Mouse (Mus musculus): ENCODE measurements at regions not wholly inside any gene's neighbourhood (a gene's known extent, or its start where the extent isn't known, plus 50 kb on each side); places are given as distances from the start of the nearest gene placed in this dataset.

DNA sequence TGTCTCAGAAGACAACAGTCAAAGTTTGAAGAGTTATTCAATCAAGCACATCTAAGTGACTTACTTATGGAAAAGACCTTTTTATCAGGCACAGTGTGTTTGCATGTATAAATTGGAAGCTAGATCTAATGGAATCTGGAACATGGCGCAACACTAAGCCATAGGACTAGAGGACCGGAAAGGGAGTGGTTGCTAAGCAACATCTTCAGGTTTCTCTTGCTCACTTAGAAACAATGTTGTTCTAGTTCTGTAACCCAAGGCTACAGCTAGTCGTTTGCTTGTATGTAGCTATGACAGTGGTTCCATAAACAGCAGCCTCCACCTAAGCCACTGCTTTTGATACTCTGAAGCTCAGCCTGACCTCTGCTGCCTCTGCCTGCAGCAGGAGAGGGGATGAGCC lies 338.8 kb downstream of the Hs3st3b1 start:
- Histone ChIP-seq H3K4me3 (ENCODE audit: extremely low read depth, insufficient read depth, insufficient read length) (no peak overlapping the region), H3K4me1 (ENCODE audit: control insufficient read depth, insufficient read depth, insufficient read length) (no peaks in the 10 kb centered on the region), H3K27ac (ENCODE audit: insufficient read depth, low read length) (no peak overlapping the region), H3K36me3 (ENCODE audit: control insufficient read depth, insufficient read depth, low read length) (no peaks in the 10 kb centered on the region), H3K27me3 (ENCODE audit: control insufficient read depth, insufficient read depth, low read length) (no peaks in the 10 kb centered on the region)
- WGBS: 74% methylated on average over 3 of the region's 3 CpGs
- DNase-seq (ENCODE audit: low read depth in 1 of 2, low spot score in 2 of 2): no peak
- no peak for TF ChIP-seq POLR2A (IDR thresholded peaks at IDR 0.05; ENCODE audit: low read depth, low read length)
- no peak for TF ChIP-seq CTCF (IDR thresholded peaks at IDR 0.05; ENCODE audit: extremely low read depth, insufficient read depth, insufficient read length, insufficient replicate concordance)

DNA sequence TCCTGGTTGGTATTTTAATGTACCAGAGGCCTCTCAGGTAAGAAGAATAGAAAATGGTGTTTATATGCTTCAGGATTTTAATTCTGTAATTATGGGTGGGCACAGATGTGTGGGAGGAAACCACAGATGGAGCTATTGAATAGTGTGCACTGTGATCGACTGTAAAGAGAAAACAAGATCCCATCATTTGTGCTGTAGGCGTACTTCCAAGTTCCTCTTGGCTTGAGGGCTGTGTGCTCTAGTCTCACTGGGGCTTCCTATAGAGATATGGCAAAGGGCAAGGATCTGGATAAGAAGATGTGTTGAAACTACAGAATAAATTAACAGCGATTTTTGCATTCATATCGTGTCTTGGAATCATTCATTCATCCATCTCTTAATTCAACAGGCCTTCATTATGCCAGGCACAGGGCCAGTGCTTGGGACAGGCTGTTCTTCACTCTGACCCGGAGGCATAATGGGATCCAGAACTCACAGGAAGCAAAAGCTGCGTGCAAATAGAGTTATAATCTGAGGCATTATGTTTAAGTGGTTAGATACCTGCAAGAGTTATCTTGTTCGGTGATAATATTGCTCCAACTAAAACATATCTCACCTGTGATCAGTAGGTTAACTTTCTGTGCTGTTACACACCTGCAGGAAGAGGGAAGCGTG lies 336.7 kb downstream of the Hs3st3b1 start:
- 84% methylated on average over 8 of the region's 8 CpGs for WGBS
- no peak for DNase-seq (ENCODE audit: low read depth in 1 of 2, low spot score in 2 of 2)
- H3K4me1 ChIP-seq (ENCODE audit: control insufficient read depth, insufficient read depth, insufficient read length): no peaks in the 10 kb centered on the region
- no peak overlapping the region for H3K4me3 ChIP-seq (ENCODE audit: extremely low read depth, insufficient read depth, insufficient read length)
- H3K36me3 ChIP-seq (ENCODE audit: control insufficient read depth, insufficient read depth, low read length): no peaks in the 10 kb centered on the region
- no peaks in the 10 kb centered on the region for H3K27me3 ChIP-seq (ENCODE audit: control insufficient read depth, insufficient read depth, low read length)
- TF ChIP-seq CTCF (IDR thresholded peaks at IDR 0.05; ENCODE audit: extremely low read depth, insufficient read depth, insufficient read length, insufficient replicate concordance): no peak
- TF ChIP-seq POLR2A (IDR thresholded peaks at IDR 0.05; ENCODE audit: low read depth, low read length): no peak
- H3K27ac ChIP-seq (ENCODE audit: insufficient read depth, low read length): no peak overlapping the region

DNA sequence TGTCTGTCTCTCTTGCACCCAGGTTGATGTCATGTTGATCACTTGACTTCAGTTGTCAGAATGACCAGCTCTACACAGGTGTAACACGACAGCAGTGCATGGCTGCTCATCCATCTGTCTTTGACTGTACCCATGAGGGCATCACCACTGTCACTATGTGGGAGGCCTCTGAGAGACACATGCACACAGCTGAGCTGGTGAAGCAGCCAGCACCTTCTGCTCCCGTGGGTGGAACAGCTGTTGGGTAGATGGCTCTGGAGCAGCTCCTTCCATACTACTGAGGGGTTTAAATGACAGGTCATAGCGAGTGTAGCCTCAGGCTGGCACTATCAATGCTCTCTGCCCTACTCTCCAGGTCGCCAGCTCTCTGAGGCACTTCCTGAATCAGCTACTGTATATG lies 301.9 kb downstream of the Hs3st3b1 start:
- no peak for DNase-seq (ENCODE audit: low read depth in 1 of 2, low spot score in 2 of 2)
- no peak overlapping the region for H3K4me3 ChIP-seq (ENCODE audit: extremely low read depth, insufficient read depth, insufficient read length)
- no peaks in the 10 kb centered on the region for H3K4me1 ChIP-seq (ENCODE audit: control insufficient read depth, insufficient read depth, insufficient read length)
- no peaks in the 10 kb centered on the region for H3K27me3 ChIP-seq (ENCODE audit: control insufficient read depth, insufficient read depth, low read length)
- no peaks in the 10 kb centered on the region for H3K36me3 ChIP-seq (ENCODE audit: control insufficient read depth, insufficient read depth, low read length)
- H3K27ac ChIP-seq (ENCODE audit: insufficient read depth, low read length): no peak overlapping the region
- WGBS: 77% methylated on average over 4 of the region's 4 CpGs
- TF ChIP-seq CTCF (IDR thresholded peaks at IDR 0.05; ENCODE audit: extremely low read depth, insufficient read depth, insufficient read length, insufficient replicate concordance): no peak
- no peak for TF ChIP-seq POLR2A (IDR thresholded peaks at IDR 0.05; ENCODE audit: low read depth, low read length)

DNA sequence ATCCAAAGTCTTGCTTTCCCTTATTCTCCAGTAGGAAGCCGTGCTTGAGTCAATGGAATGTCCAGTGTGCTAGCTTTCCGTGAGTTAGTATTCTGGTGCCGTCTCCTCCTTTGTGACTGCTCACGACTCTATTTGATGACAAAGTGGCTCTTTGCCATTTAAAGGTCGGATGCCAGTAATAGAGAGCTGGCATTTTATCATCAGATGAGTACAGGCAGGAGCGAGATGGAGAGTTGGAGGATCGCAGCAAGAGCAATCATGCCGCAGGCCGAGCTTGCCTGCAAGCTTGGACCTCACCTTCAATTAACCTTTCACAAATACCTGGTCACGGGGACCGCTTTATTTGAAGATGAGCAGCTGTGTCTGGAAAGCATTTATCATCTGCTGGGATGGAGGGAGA lies 291.8 kb downstream of the Hs3st3b1 start:
- no peak overlapping the region for H3K27ac ChIP-seq (ENCODE audit: insufficient read depth, low read length)
- H3K4me1 ChIP-seq (ENCODE audit: control insufficient read depth, insufficient read depth, insufficient read length): no peaks in the 10 kb centered on the region
- H3K27me3 ChIP-seq (ENCODE audit: control insufficient read depth, insufficient read depth, low read length): no peaks in the 10 kb centered on the region
- WGBS: 83% methylated on average over 11 of the region's 11 CpGs
- DNase-seq (ENCODE audit: low read depth in 1 of 2, low spot score in 2 of 2): no peak
- TF ChIP-seq POLR2A (IDR thresholded peaks at IDR 0.05; ENCODE audit: low read depth, low read length): no peak
- no peak for TF ChIP-seq CTCF (IDR thresholded peaks at IDR 0.05; ENCODE audit: extremely low read depth, insufficient read depth, insufficient read length, insufficient replicate concordance)
- no peak overlapping the region for H3K4me3 ChIP-seq (ENCODE audit: extremely low read depth, insufficient read depth, insufficient read length)
- H3K36me3 ChIP-seq (ENCODE audit: control insufficient read depth, insufficient read depth, low read length): no peaks in the 10 kb centered on the region

DNA sequence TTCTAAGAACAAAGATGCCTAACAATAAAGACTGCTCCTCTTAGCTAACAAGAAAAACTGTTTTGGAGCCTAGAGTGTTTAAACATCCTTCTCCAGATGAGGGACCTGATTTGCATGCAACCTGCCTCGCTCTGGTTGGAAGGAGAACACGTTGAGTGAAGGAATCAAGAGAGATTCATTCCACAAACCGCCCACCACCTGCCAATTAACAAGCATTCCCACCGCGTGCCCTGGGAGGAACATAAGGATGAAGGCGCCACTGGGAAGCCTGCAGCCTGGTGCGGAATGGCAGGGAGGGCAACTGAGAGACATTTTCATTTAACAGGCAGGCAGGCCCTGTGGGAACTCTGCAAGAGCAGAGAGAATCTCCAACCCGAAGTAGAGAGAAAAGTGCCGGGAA lies 265.0 kb downstream of the Hs3st3b1 start:
- Histone ChIP-seq H3K36me3 (ENCODE audit: control insufficient read depth, insufficient read depth, low read length) (no peaks in the 10 kb centered on the region), H3K4me3 (ENCODE audit: extremely low read depth, insufficient read depth, insufficient read length) (no peak overlapping the region), H3K27me3 (ENCODE audit: control insufficient read depth, insufficient read depth, low read length) (no peaks in the 10 kb centered on the region), H3K27ac (ENCODE audit: insufficient read depth, low read length) (no peak overlapping the region), H3K4me1 (ENCODE audit: control insufficient read depth, insufficient read depth, insufficient read length) (no peaks in the 10 kb centered on the region)
- 88% methylated on average over 9 of the region's 9 CpGs for WGBS
- DNase-seq (ENCODE audit: low read depth in 1 of 2, low spot score in 2 of 2): no peak
- no peak for TF ChIP-seq POLR2A (IDR thresholded peaks at IDR 0.05; ENCODE audit: low read depth, low read length)
- TF ChIP-seq CTCF (IDR thresholded peaks at IDR 0.05; ENCODE audit: extremely low read depth, insufficient read depth, insufficient read length, insufficient replicate concordance): no peak

DNA sequence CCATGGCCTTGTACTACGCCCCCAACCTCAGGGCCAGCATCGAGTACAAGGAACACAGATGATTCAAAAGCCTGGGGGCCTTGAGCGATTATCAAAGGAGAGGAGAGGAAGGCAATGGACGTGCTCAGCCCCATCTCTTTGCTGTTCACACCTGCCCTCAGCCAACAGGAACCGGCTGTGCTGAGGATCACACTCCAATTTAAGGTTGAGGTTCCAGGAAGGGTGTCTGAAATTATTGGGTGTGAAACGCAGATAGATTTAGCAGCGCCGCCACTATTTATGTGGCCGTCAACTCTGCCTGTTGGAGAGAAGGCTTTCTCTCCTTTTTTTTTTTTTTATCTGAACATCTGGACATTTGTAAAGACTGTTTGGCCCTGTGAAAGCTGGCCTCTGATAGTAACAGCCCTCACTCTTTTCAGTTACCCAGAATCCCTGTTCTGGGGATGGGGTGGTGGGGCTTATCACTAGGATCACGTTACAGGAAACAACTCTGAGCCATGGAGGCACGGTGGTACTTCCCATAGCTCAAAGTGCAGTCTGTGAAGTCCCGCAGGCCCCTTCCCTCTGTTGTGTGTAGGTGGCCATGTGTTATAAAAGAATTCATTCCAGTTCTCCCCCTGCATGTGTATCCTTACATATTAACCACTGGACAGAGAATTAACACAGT lies 256.7 kb downstream of the Hs3st3b1 start:
- Histone ChIP-seq H3K36me3 (ENCODE audit: control insufficient read depth, insufficient read depth, low read length) (no peaks in the 10 kb centered on the region), H3K27ac (ENCODE audit: insufficient read depth, low read length) (no peak overlapping the region), H3K4me1 (ENCODE audit: control insufficient read depth, insufficient read depth, insufficient read length) (no peaks in the 10 kb centered on the region), H3K4me3 (ENCODE audit: extremely low read depth, insufficient read depth, insufficient read length) (no peak overlapping the region), H3K27me3 (ENCODE audit: control insufficient read depth, insufficient read depth, low read length) (no peaks in the 10 kb centered on the region)
- DNase-seq (ENCODE audit: low read depth in 1 of 2, low spot score in 2 of 2): no peak
- WGBS: 67% methylated on average over 12 of the region's 12 CpGs
- TF ChIP-seq POLR2A (IDR thresholded peaks at IDR 0.05; ENCODE audit: low read depth, low read length) (no peak), CTCF (IDR thresholded peaks at IDR 0.05; ENCODE audit: extremely low read depth, insufficient read depth, insufficient read length, insufficient replicate concordance) (no peak)

DNA sequence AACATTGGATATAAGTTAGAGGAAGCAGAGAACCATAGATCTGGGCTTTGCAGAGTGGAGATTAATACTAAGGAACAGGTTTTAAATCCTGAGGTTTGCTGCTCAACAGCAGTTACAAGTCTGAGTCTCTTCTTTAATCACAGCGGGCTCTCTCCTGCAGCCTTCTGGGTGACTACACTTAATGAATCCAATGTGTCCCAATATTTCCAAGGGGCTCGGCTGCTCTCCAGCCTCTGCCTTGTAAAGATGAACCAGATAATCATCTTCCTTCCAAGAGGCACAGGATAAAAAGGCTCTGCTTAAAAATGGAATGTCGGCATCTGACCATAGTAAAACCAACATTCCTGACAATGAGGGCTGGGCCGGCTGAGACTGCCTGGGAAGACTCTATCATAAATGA lies 251.6 kb downstream of the Hs3st3b1 start:
- 85% methylated on average over 4 of the region's 4 CpGs for WGBS
- no peak for DNase-seq (ENCODE audit: low read depth in 1 of 2, low spot score in 2 of 2)
- H3K4me3 ChIP-seq (ENCODE audit: extremely low read depth, insufficient read depth, insufficient read length): no peak overlapping the region
- H3K36me3 ChIP-seq (ENCODE audit: control insufficient read depth, insufficient read depth, low read length): no peaks in the 10 kb centered on the region
- no peak overlapping the region for H3K27ac ChIP-seq (ENCODE audit: insufficient read depth, low read length)
- TF ChIP-seq CTCF (IDR thresholded peaks at IDR 0.05; ENCODE audit: extremely low read depth, insufficient read depth, insufficient read length, insufficient replicate concordance) (no peak), POLR2A (IDR thresholded peaks at IDR 0.05; ENCODE audit: low read depth, low read length) (no peak)
- no peaks in the 10 kb centered on the region for H3K4me1 ChIP-seq (ENCODE audit: control insufficient read depth, insufficient read depth, insufficient read length)
- no peaks in the 10 kb centered on the region for H3K27me3 ChIP-seq (ENCODE audit: control insufficient read depth, insufficient read depth, low read length)

Measured in spleen, adult 2 months (tissue).